Mouse (Mus musculus) bone marrow, adult 2 months (tissue): ENCODE measurements around the gene Dnmbp. TPM values are rescaled to one million over a fixed set of nuclear protein-coding genes. Genes with fewer than 3 reads are reported as not detected.
"Not testable (repeated sequence)": the region's sequence is repeated elsewhere in the genome, so short reads cannot be mapped to it uniquely, and the experiment has no call there.

ENCODE experiments used
- H3K27ac ChIP-seq: fragments of 200-500 bp; 2 replicates; pipeline ENCODE4 v1.5.1; 2012; ENCODE audit warnings: low read depth, mild to moderate bottlenecking, control low read depth, inconsistent platforms, low read length; ENCODE audit not compliant: control insufficient read depth, poor library complexity, insufficient read depth
- H3K4me1 ChIP-seq: fragments of 200-500 bp; 2 replicates; pipeline ENCODE4 v1.6.1; 2011; ENCODE audit warnings: low read length; ENCODE audit not compliant: control insufficient read depth, insufficient read depth
- H3K4me3 ChIP-seq: fragments of 200-500 bp; replicated peaks from 2 replicates; pipeline ENCODE3; 2011; ENCODE audit warnings: mild to moderate bottlenecking, low read depth, low read length, control low read depth; ENCODE audit not compliant: control insufficient read depth
- CTCF ChIP-seq: fragments of 200-500 bp; IDR thresholded peaks from 2 replicates; pipeline ENCODE4 v1.5.1; 2011; ENCODE audit warnings: low read length, control low read depth; ENCODE audit not compliant: control insufficient read depth, insufficient read depth
- POLR2A ChIP-seq: fragments of 200-500 bp; IDR thresholded peaks from 2 replicates; pipeline ENCODE4 v1.6.1; 2011; ENCODE audit warnings: low read depth, mild to moderate bottlenecking, control low read depth, low read length, borderline replicate concordance; ENCODE audit not compliant: control insufficient read depth
- WGBS: fragments of 180-500 bp; shearing (Covaris S2); methylation state at CpG from one replicate; pipeline ENCODE4 v1.1.7; 2018; 5-methylcytosine and 5-hydroxymethylcytosine counted together
- polyA plus RNA-seq: library from polyadenylated mRNA; stranded (reverse); fragments of >200 nt; gene quantifications from 2 replicates; pipeline ENCODE4 v1.2.4, GENCODE M21; 2011; ENCODE audit warnings: low replicate concordance; ENCODE audit not compliant: missing spikeins, insufficient read depth, insufficient read length

The Dnmbp gene
- polyA plus RNA-seq, 1 experiment: 6.1 TPM

DNA sequence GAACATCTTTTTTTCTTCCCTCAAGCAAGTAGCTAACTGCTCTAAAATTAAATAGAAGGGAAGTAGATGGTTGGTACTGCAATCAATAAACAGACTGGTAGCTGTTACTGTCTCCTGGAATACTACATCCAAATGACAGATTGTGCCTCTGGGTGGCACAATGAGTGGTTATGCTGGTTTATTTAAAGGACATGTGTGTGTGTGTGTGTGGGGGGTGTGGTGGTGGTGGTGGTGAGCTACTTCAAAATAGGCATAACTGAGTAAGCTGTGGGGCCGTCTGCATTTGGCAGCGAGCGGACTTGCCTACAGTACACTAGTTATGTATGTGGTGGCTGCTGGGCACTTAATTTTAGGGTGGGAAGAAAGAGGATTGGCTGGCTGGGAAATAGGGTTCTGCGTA lies 17.9 kb upstream of the Dnmbp start:
- no peaks in the 10 kb centered on the region for H3K4me1 ChIP-seq
- H3K27ac ChIP-seq: no peak overlapping the region
- no peak for TF ChIP-seq CTCF
- TF ChIP-seq POLR2A: no peak
- 87% methylated on average over 4 of the region's 4 CpGs for WGBS
- no peak overlapping the region for H3K4me3 ChIP-seq

DNA sequence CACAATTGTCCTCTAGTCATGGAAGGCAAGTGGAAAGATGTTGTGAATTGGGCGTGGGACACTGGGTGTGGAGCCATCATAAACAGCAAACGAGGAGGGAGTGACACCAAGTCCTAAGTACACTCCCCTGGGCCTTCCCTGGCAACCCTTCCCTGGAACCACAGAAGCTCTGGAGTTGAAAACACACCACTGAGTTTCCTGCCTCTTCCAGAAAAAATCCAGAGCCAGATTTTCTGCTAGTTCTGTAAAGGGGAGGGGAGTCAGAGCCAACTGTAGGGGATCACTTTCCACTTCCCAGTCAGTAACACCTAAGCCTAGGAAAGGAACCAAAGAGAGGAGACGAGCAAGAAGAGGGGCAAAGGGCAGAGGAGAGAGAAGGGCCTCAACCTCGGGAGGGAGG lies 17.4 kb upstream of the Dnmbp start:
- Histone ChIP-seq H3K4me1 (no peaks in the 10 kb centered on the region), H3K4me3 (no peak overlapping the region), H3K27ac (no peak overlapping the region)
- 65% methylated on average over 4 of the region's 4 CpGs for whole genome bisulfite sequencing
- no peak for TF ChIP-seq CTCF
- no peak for TF ChIP-seq POLR2A

DNA sequence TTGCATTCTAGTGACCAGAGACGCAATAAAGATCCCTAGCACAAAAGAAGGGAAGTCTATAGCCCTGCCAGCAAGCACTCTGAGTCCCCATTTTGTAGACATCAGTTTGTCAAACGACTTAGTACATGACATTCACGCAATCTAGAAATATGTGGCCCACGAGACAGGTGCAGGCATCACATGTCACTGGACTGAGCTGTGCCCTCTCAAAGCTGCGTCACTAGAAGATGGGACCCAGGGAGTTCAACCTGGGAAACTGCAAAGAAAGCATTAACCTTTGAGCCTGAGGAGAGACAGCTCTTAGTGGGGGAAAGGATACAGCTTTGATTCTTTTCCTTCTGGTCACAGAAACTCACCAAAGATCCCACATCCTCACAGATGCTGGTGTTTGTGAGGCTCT lies 15.3 kb upstream of the Dnmbp start:
- TF ChIP-seq POLR2A (no peak), CTCF (no peak)
- no peak overlapping the region for H3K4me3 ChIP-seq
- H3K27ac ChIP-seq: no peak overlapping the region
- WGBS: 45% methylated on average over 5 of the region's 5 CpGs
- no peaks in the 10 kb centered on the region for H3K4me1 ChIP-seq

DNA sequence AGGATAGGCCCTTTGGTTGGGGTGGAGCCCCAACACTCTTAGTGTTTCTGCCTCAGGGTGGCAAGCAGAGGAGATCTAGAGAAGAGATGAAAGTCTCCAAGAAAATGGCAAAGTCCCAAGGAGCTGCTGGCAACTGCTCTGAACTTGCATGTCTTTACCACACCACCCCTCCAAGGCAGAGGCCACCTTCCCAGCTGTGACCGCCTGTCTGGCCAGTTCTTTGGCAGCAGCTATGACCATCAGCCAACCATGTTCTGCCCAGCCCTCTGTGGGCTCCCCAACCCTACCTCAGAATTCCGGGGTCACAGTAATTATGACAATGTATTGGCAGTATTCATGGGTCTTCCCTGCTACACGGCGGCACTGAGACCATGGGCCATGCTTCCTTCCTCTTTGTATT lies 14.9 kb upstream of the Dnmbp start:
- no peak for TF ChIP-seq CTCF
- TF ChIP-seq POLR2A: no peak
- Histone ChIP-seq H3K27ac (no peak overlapping the region), H3K4me1 (no peaks in the 10 kb centered on the region), H3K4me3 (no peak overlapping the region)
- WGBS: 29% methylated on average over 4 of the region's 4 CpGs

- H3K4me3 ChIP-seq, H3K4me1 ChIP-seq, H3K27ac ChIP-seq: not testable (repeated sequence)
- WGBS: 90% methylated on average over 8 of the region's 8 CpGs
These were observed 12.9 kb upstream of the Dnmbp start for GRCm38 (mm10) chr19:43952936-43953335.

- WGBS: 36% methylated on average over 12 of the region's 12 CpGs
- H3K4me1 ChIP-seq: no peaks in the 10 kb centered on the region
These were observed 9.3 kb upstream of the Dnmbp start for GRCm38 (mm10) chr19:43949111-43949810.

DNA sequence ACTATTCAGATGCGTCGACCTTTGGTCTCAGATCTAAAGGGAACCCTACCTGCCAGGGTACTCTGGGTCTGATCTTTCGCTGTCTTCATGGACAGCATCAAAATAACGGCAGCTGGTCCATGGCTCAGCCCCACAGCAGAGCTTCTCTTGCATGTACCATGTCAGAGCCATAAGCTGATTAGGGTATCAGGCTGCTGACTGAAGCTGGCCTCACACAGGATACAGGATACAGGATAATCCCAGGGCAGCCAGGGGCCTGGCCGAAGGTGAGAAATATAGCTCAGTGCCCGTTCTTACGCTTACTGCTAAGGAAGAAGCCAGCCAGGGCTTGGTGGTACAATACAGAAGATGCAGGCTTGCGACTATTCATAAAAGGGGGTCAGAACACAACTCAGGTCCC lies 4.6 kb upstream of the Dnmbp start:
- H3K27ac ChIP-seq: no peak overlapping the region
- TF ChIP-seq POLR2A (no peak), CTCF (no peak)
- no peaks in the 10 kb centered on the region for H3K4me1 ChIP-seq
- no peak overlapping the region for H3K4me3 ChIP-seq
- 84% methylated on average over 8 of the region's 8 CpGs for WGBS

More at GRCm38 (mm10) chr19:43949111-43949810, 9.3 kb upstream of the Dnmbp start:
- TF ChIP-seq CTCF: no peak
- no peak for TF ChIP-seq POLR2A
- H3K4me3 ChIP-seq: no peak overlapping the region
- H3K27ac ChIP-seq: no peak overlapping the region

DNA sequence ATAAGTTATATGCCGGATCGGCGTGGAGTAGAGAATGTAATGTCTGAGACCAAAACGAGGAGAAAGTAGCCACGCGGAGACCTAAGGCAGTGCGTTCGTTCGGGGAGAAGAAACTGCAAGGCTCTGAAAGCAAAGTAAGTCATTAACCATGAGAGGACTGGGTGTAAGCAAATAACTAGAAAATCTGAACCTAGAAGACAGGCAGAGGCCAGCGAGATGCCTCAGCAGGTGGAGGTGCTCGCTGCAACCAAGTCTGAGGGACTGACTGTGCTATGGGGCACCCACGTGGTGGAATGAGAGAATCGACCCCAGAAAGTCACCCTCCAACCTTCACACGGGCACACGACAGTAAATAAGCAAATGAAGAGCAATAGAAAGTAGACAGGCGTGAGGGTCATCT lies 3.1 kb upstream of the Dnmbp start:
- Histone ChIP-seq H3K4me1 (no peaks in the 10 kb centered on the region), H3K27ac (no peak overlapping the region), H3K4me3 (no peak overlapping the region)
- WGBS: 78% methylated on average over 16 of the region's 16 CpGs
- TF ChIP-seq POLR2A: no peak
- no peak for TF ChIP-seq CTCF

DNA sequence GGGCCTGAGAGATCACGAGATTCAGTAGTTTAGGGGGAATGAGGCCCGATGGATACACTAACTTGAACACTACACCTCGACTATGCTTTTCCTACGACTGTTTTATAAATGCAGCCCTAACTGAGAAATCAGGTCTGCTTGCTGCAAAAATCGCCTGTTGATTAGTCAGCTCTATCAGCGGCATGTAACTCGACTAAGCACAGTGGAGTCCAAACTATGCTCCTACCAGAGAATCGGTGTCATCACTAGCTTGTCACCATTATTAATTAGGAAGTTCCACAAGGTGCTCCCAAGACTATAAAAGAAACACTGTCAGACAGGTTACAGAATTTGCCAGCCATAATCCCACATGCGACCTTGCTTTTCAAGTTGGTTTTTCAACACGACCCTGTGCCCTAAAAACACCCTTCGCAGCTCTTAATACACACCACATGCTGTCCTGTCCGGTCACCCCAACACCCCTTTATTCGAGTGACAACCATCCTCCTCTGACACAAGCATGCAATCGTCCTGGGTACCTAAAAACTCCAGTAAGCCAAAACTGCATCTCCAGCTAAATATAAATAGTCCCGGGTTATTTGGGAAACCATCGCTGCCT lies 721 bp downstream of the Dnmbp start:
- no peaks in the 10 kb centered on the region for H3K4me1 ChIP-seq
- peak overlapping the region; percentile 25; the same call in 1 of the 2 replicates for H3K27ac ChIP-seq
- 9% methylated on average over 16 of the region's 16 CpGs for WGBS
- H3K4me3 ChIP-seq: peak overlapping the region; percentile 77
- TF ChIP-seq POLR2A: no peak
- TF ChIP-seq CTCF: no peak
